Mouse (Mus musculus) limb, embryonic 12.5 days (tissue): Measurements from ENCODE around the gene Cmas. TPM values are rescaled to one million over a fixed set of nuclear protein-coding genes. Genes with fewer than 3 reads are reported as not detected.

Source experiments
- ATAC-seq: fragments of 200-750 bp; cut with Nextera tagmentation; 2 replicates; pipeline ENCODE4 v1.8.0; 2017; ENCODE audit warnings: low read depth, moderate TSS enrichment; ENCODE audit not compliant: insufficient number of reproducible peaks, insufficient read depth, low FRiP score, low TSS enrichment
- H3K27ac ChIP-seq: fragments of 300-500 bp; sonication (generic); 2 replicates; pipeline ENCODE4 v1.5.1; 2016; ENCODE audit warnings: mild to moderate bottlenecking, moderate library complexity
- H3K27me3 ChIP-seq: fragments of 300-500 bp; sonication (generic); 2 replicates; pipeline ENCODE4 v1.6.1; 2016; ENCODE audit warnings: mild to moderate bottlenecking, moderate library complexity
- H3K36me3 ChIP-seq: fragments of 300-500 bp; sonication (generic); 2 replicates; pipeline ENCODE4 v1.6.1; 2016; ENCODE audit warnings: mild to moderate bottlenecking, moderate library complexity
- H3K4me1 ChIP-seq: fragments of 300-500 bp; sonication (generic); replicated peaks from 2 replicates; pipeline ENCODE4 v1.6.1; 2016
- H3K4me2 ChIP-seq: fragments of 300-500 bp; sonication (generic); 2 replicates; pipeline ENCODE4 v1.6.1; 2016; ENCODE audit warnings: mild to moderate bottlenecking, moderate library complexity
- H3K4me3 ChIP-seq: fragments of 300-500 bp; sonication (generic); replicated peaks from 2 replicates; pipeline ENCODE4 v1.5.1; 2016; ENCODE audit warnings: mild to moderate bottlenecking
- H3K9ac ChIP-seq: fragments of 300-500 bp; sonication (generic); replicated peaks from 2 replicates; pipeline ENCODE4 v1.6.1; 2016; ENCODE audit warnings: mild to moderate bottlenecking, moderate library complexity
- H3K9me3 ChIP-seq: fragments of 300-500 bp; sonication (generic); 2 replicates; pipeline ENCODE4 v1.6.1; 2016; ENCODE audit warnings: mild to moderate bottlenecking, moderate library complexity
- WGBS: fragments of 180-500 bp; shearing (Covaris S2); methylation state at CpG from one replicate; pipeline ENCODE4 v1.1.7; 2016; 5-methylcytosine and 5-hydroxymethylcytosine counted together
- polyA plus RNA-seq: library from polyadenylated mRNA; unstranded; fragments of >200 nt; fragmentation: Nextera tagmentation; extraction: Ambion mirVana; gene quantifications from 2 replicates; pipeline ENCODE4 v1.2.1, GENCODE M21; 2016

Cmas gene
- polyA plus RNA-seq, 1 experiment from 2014 or later = 81.9 TPM

GRCm38 (mm10) chr6:142810239-142810638, 53.8 kb downstream of the Cmas start:
- 69% methylated on average over 6 of the region's 6 CpGs for WGBS
- ATAC-seq = no peak
- no peak overlapping the region for H3K9ac ChIP-seq

GRCm38 (mm10) chr6:142812969-142813368, 56.5 kb downstream of the Cmas start:
- no peaks in the 10 kb centered on the region for H3K9me3 ChIP-seq
- WGBS = 77% methylated on average over 5 of the region's 5 CpGs

More at GRCm38 (mm10) chr6:142810239-142810638, 53.8 kb downstream of the Cmas start:
- no peak overlapping the region for H3K27ac ChIP-seq
- H3K4me3 ChIP-seq = no peak overlapping the region
- H3K4me1 ChIP-seq = no peaks in the 10 kb centered on the region
- no peak overlapping the region for H3K4me2 ChIP-seq
- H3K36me3 ChIP-seq = no peaks in the 10 kb centered on the region
- H3K9me3 ChIP-seq = no peaks in the 10 kb centered on the region
- H3K27me3 ChIP-seq = no peaks in the 10 kb centered on the region

GRCm38 (mm10) chr6:142814011-142814410, 57.5 kb downstream of the Cmas start:
- no peaks in the 10 kb centered on the region for H3K9me3 ChIP-seq
- peak overlapping the region; percentile 54 for H3K4me2 ChIP-seq
- WGBS = 61% methylated on average over 10 of the region's 10 CpGs
- H3K27ac ChIP-seq = no peak overlapping the region
- no peaks in the 10 kb centered on the region for H3K27me3 ChIP-seq
- H3K9ac ChIP-seq = 0 out of 2 replicates have a peak overlapping the region, but pooled peaks have one; percentile 47
- no peaks in the 10 kb centered on the region for H3K4me1 ChIP-seq
- no peaks in the 10 kb centered on the region for H3K36me3 ChIP-seq
- no peak for ATAC-seq
- peak overlapping the region; percentile 37 for H3K4me3 ChIP-seq

More at GRCm38 (mm10) chr6:142812969-142813368, 56.5 kb downstream of the Cmas start:
- H3K27ac ChIP-seq = no peak overlapping the region
- no peaks in the 10 kb centered on the region for H3K36me3 ChIP-seq
- ATAC-seq = no peak
- H3K27me3 ChIP-seq = no peaks in the 10 kb centered on the region
- no peak overlapping the region for H3K9ac ChIP-seq
- H3K4me1 ChIP-seq = no peaks in the 10 kb centered on the region
- H3K4me2 ChIP-seq = no peak overlapping the region
- no peak overlapping the region for H3K4me3 ChIP-seq

- peak; percentile 60; the same call in 1 of the 2 replicates for ATAC-seq
These were observed 58.0 kb downstream of the Cmas start for GRCm38 (mm10) chr6:142814495-142814921.

GRCm38 (mm10) chr6:142815513-142815912, 59.0 kb downstream of the Cmas start:
- H3K4me2 ChIP-seq = no peak overlapping the region
- no peaks in the 10 kb centered on the region for H3K27me3 ChIP-seq
- H3K36me3 ChIP-seq = no peaks in the 10 kb centered on the region
- H3K4me3 ChIP-seq = no peak overlapping the region
- no peak for ATAC-seq
- no peak overlapping the region for H3K27ac ChIP-seq
- H3K9ac ChIP-seq = no peak overlapping the region
- H3K4me1 ChIP-seq = no peaks in the 10 kb centered on the region
- WGBS = 84% methylated on average over 3 of the region's 3 CpGs
- H3K9me3 ChIP-seq = no peaks in the 10 kb centered on the region

More at GRCm38 (mm10) chr6:142814495-142814921, 58.0 kb downstream of the Cmas start:
- no peaks in the 10 kb centered on the region for H3K4me1 ChIP-seq
- no peak overlapping the region for H3K27ac ChIP-seq
- H3K4me3 ChIP-seq = peak overlapping the region; percentile 37
- H3K9ac ChIP-seq = peak overlapping the region; percentile 47
- H3K9me3 ChIP-seq = no peaks in the 10 kb centered on the region
- H3K36me3 ChIP-seq = no peaks in the 10 kb centered on the region
- WGBS = 3% methylated on average over 15 of the region's 15 CpGs
- no peaks in the 10 kb centered on the region for H3K27me3 ChIP-seq
- H3K4me2 ChIP-seq = peak overlapping the region; percentile 54

GRCm38 (mm10) chr6:142818306-142818705, 61.8 kb downstream of the Cmas start:
- no peak for ATAC-seq
- no peaks in the 10 kb centered on the region for H3K36me3 ChIP-seq
- H3K4me1 ChIP-seq = no peaks in the 10 kb centered on the region
- H3K27ac ChIP-seq = no peak overlapping the region
- no peaks in the 10 kb centered on the region for H3K9me3 ChIP-seq
- no peak overlapping the region for H3K4me2 ChIP-seq
- H3K9ac ChIP-seq = no peak overlapping the region
- WGBS = 95% methylated on average over 10 of the region's 10 CpGs
- no peak overlapping the region for H3K4me3 ChIP-seq
- H3K27me3 ChIP-seq = no peaks in the 10 kb centered on the region

- WGBS = 36% methylated on average over 5 of the region's 5 CpGs
- H3K36me3 ChIP-seq = no peaks in the 10 kb centered on the region
- H3K27ac ChIP-seq = no peak overlapping the region
- H3K9ac ChIP-seq = no peak overlapping the region
- H3K4me3 ChIP-seq = no peak overlapping the region
- no peak overlapping the region for H3K4me2 ChIP-seq
- no peaks in the 10 kb centered on the region for H3K4me1 ChIP-seq
- no peaks in the 10 kb centered on the region for H3K9me3 ChIP-seq
- ATAC-seq = no peak
- H3K27me3 ChIP-seq = no peaks in the 10 kb centered on the region
These were observed 66.7 kb downstream of the Cmas start for GRCm38 (mm10) chr6:142823008-142823787.

Other genes with a start within 250 kb of the Cmas start
- 480 and 486 TPM in 2 replicates for gene Ldhb, start 248.7 kb upstream of the Cmas start, polyA plus RNA-seq
- gene Kcnj8, start 185.1 kb upstream of the Cmas start, polyA plus RNA-seq = 0.44 and 0.59 TPM in 2 replicates
- 0.53 and 0.73 TPM in 2 replicates for gene Abcc9, start 54.4 kb upstream of the Cmas start, polyA plus RNA-seq
- gene Sult6b2, start 47.8 kb downstream of the Cmas start, polyA plus RNA-seq = not detected in 2 replicates
- gene St8sia1, start 207.8 kb downstream of the Cmas start, polyA plus RNA-seq = 1.5 and 2.2 TPM in 2 replicates